Mouse (Mus musculus): ENCODE results near the gene Cpvl.

GRCm38 (mm10) chr6:53901741-53902140 lies 76.7 kb downstream of the Cpvl start:
- TF ChIP-seq CTCF (conservative IDR thresholded peaks at IDR 0.05; ENCODE audit: insufficient read depth, insufficient read length, low read depth, low read length) = no peak
- TF ChIP-seq POLR2A (IDR thresholded peaks at IDR 0.05; ENCODE audit: low read depth, low read length) = no peak
